Mouse (Mus musculus) layer of hippocampus, adult 2 months (tissue): ENCODE measurements around the gene Olfr374. TPM values are rescaled to one million over a fixed set of nuclear protein-coding genes. Genes with fewer than 3 reads are reported as not detected.
A peak's percentile ranks its signal among the peaks of the same experiment; 100 is the strongest.

Source experiments
- DNase-seq, 2 experiments: peaks; one replicate each; pipeline ENCODE4 v3.0.0; 2022; ENCODE audit warnings: low spot score in 2 of 2
- H3K27ac ChIP-seq: fragments of 200-600 bp; 2 replicates; pipeline ENCODE4 v1.8.1; 2022
- H3K4me3 ChIP-seq: fragments of 200-600 bp; 2 replicates; pipeline ENCODE4 v1.8.1; 2022; ENCODE audit warnings: mild to moderate bottlenecking
- CTCF ChIP-seq: fragments of 200-600 bp; conservative IDR thresholded peaks from 2 replicates; pipeline ENCODE4 v1.8.1; 2022; ENCODE audit warnings: antibody characterized with exemption, mild to moderate bottlenecking, moderate library complexity
- total RNA-seq, 2 experiments: library from RNA; stranded (reverse); gene quantifications; 2 replicates each; pipeline ENCODE4 v1.2.3; 2021

Gene Olfr374
- total RNA-seq, 2 experiments from 2014 or later, result not detected

DNA sequence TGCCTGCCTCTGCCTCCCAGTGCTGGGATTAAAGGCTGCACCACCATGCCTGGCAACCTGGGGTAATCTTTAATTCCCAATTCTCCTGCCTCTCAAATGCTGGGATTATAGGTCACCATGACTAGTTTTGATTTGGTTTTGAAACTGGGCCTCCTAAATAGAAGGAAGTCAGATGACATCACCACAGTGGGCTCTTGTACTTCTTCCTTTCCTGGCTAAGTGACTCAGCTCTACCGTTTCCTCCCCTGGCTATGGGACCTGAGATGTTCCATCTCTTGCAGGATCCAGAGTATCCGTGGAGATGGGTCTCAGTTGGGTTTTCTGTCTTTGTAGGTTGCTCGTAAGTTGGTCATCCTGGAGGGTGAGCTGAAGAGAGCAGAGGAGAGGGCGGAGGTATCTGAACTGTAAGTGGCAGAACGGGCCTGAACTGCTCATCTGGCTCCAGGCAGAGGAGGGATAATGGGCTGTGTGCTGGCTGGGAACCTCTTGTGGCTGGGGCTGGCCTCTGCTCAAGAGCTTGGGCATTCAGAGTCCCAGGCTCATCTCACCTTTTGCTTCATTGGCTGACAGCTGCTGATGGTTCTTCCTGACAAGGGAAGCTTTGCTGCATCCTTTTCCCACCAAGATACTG, 37.6 kb downstream of the Olfr374 start:
- no peak overlapping the region for H3K27ac ChIP-seq
- no peak overlapping the region for H3K4me3 ChIP-seq
- DNase-seq, result no peak
- TF ChIP-seq CTCF, result no peak

DNA sequence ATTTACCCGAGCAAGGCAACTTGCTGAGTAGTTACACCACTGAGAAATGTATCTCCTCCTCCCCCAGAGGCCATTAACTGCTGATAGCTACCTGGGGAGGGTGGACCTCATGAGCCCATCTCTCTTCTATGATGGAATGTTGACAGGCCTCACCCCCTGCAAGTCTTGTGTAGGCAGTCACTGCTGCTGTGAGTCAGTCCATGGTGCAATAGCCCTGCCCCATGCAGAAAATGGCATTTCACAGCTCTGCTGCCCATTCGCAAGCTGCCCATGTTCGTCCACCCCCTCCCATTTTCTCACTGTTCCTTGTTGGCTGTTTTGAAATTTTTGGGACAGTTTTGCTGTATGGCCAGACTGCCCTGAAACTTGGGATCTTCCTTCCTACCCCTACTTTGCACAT, 38.7 kb downstream of the Olfr374 start:
- Histone ChIP-seq H3K27ac (no peak overlapping the region), H3K4me3 (no peak overlapping the region)
- DNase-seq, result no peak
- no peak for TF ChIP-seq CTCF

DNA sequence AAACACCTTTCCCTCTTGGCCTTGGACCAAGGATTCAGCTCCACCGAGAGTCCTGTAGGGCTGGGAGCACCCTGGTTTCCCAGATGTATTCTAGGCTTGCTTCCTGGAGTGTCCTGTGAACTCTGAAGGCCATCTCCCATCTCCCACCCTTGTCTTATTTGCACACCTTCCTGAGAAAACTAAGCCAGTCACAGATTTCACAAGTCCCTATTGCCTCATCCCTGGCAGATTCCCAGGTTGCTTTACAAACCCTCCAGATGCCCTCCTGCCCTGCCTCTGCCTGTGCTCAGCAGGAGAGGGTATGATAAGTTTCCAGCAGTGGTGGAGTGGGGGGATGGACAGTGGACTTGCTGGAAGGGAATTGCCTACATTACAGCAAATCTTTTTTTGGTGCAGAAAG, 39.2 kb downstream of the Olfr374 start:
- TF ChIP-seq CTCF, result no peak
- Histone ChIP-seq H3K4me3 (no peak overlapping the region), H3K27ac (no peak overlapping the region)
- no peak for DNase-seq

DNA sequence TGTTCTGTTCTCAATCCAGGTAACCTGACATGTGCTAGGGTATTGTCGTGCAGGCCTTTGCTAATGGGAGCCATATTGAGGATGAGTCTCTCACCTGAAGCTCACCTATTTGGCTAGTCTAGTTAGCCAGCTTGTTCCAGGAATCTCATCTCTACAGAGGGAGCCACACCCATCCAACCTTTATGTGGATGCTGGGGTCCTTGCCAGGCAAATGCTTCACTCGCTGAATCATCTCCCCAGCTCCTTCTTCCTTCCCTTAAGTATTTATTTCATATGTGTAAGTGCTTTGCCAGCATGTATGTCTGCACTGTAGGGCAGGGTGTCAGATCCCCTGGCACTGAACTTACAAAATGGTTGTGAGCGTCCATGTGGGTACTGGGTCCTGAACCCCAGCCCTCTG, 39.7 kb downstream of the Olfr374 start:
- no peak for DNase-seq
- H3K4me3 ChIP-seq, result no peak overlapping the region
- no peak overlapping the region for H3K27ac ChIP-seq
- no peak for TF ChIP-seq CTCF

DNA sequence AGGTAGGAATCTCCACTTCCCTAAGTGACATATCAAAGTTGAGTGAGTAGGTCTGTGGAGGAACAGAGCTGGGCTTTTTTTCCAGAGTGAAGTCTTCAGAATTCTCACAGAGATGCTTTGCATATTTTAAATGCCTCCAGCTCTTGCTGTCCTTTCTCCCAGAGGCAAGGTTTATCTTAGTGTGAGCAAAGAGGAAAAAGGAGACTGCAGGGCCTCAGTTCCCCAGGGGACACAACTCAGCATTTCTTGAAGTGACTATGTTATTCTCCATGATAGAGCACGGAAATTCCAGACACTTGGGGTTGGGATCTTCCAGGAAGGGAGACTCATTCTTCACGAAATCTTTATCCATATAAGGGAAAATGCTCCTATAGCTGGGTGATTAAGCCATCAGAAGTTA, 40.4 kb downstream of the Olfr374 start:
- no peak overlapping the region for H3K27ac ChIP-seq
- no peak for DNase-seq
- H3K4me3 ChIP-seq, result no peak overlapping the region
- no peak for TF ChIP-seq CTCF

DNA sequence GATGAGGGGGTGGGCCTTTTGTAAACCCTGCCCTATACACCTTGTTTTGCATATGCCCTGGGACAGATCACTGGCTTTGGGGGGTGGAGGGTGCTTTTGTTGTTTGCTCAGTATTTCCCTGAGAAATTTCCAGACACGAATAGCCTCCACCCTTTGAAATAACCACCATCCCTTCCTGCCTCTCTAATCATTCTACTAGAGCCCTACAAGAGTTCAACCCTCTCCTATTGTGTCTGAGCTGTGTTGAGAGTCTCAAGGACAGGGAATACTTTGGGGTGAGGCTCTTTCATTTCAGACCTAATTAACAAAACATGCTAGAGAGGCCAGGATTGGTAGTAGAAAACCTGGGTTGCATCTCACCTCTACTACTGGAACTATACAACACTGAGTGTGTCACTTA, 42.2 kb downstream of the Olfr374 start:
- H3K27ac ChIP-seq, result no peak overlapping the region
- TF ChIP-seq CTCF, result no peak
- no peak for DNase-seq
- H3K4me3 ChIP-seq, result no peak overlapping the region

DNA sequence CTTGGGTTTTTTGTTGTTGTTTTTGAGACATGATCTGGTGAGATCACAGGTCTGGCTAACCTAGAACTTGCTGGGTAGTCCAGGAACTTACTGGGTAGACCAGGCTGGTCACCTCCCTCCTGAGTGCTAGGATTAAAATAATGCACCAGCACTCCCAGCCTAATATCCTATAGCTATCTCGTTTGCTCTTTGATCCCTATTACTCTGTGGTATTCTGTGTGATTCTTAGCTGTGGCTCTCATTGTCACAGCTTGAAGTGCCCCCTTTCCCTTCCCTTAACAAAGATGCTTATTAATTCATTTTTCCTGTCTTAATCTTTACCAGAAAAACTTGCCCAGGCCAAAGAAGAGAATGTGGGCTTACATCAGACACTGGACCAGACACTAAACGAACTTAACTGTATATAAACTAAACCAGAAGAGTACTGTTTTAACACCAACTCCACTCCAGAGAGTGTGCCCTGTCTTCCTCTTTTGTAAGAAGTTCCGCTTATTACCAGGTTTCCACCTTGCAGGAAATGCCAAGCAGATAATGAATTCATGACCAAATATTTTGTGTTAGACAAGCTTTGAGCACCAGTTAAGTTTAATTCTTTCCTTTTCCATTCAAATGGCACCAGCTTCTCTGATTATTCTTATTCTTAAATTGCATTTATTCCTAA, 44.7 kb downstream of the Olfr374 start:
- DNase-seq, result no peak
- TF ChIP-seq CTCF, result no peak
- Histone ChIP-seq H3K4me3 (no peak overlapping the region), H3K27ac (no peak overlapping the region)

DNA sequence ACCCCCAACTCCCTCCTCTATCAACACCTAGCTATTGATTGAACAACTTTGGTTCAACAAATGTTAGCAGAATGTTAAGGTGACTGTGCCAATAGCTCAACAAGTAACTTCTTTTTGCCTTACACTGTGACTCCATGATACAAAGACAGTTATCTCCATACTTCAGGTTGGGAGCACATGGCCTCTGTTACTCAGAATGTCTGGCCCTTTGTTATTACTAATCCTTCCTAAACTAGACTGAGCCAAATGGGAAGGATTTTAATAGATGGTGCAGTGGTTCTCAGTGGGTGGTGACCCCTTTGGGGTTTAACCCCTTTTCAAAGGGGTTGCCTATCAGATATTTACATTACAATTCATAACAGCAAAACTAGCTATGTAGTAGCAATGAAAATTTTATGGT, 46.5 kb downstream of the Olfr374 start:
- Histone ChIP-seq H3K4me3 (no peak overlapping the region), H3K27ac (no peak overlapping the region)
- no peak for TF ChIP-seq CTCF
- no peak for DNase-seq

DNA sequence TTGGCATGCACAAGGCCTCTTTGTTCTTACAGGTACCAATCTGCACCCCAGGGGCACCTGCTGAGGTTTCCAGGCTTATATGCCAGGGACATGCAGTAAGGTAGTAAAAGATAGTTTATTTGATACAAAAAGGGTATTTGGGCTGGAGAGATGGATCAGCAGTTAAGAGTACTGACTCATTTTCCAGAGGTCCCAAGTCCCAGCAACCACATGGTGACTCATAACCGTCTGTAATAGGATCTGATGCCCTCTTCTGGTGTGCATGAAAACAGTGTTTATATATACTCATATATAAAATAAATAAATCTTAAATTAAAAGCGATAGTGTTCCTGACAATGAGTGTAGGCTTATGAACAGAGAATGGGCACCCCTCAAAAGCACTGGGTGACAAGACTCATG, 51.3 kb downstream of the Olfr374 start:
- no peak for DNase-seq
- Histone ChIP-seq H3K27ac (no peak overlapping the region), H3K4me3 (no peak overlapping the region)
- peak; percentile 14; the same call in 1 of the 2 replicates for TF ChIP-seq CTCF

DNA sequence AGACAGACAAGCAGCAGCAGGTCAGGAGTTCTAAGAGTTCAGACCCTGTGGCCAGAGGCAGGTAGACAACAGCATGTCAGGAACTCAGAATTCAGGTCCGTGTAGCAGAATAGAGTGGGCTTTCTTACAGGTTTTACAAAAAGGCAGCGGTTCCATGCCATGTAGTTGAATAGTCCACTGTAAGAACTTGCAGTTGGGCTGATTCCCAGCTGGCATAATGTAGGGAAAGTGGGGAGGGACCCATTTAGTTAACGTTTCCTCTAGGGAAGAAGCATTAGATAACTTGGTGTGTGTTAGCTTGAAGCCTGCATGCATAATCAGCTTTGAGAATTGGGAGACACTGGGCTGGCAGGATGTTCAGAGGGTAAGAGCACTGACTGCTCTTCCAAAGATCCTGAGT, 51.9 kb downstream of the Olfr374 start:
- Histone ChIP-seq H3K4me3 (no peak overlapping the region), H3K27ac (no peak overlapping the region)
- TF ChIP-seq CTCF, result no peak
- no peak for DNase-seq

DNA sequence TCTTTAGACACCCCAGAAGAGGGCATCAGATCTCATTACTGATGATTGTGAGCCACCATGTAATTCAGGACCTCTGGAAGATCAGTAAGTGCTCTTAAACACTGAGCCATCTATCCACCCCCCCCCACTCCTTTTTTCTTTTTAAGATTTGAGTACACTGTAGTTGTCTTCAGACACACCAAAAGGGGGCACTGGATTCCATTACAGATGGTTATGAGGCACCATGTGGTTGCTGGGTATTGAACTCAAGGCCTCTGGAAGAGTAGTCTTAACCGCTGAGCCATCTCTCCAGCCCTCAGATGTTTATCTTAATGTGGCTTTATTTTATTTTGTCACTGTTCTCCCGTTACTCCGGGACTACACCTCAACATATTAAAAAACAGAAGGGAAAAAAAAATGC, 53.2 kb downstream of the Olfr374 start:
- DNase-seq, result no peak
- H3K27ac ChIP-seq, result peak overlapping the region; percentile 90
- TF ChIP-seq CTCF, result no peak; the same call in 1 of the 2 replicates
- H3K4me3 ChIP-seq, result peak overlapping the region; percentile 67

DNA sequence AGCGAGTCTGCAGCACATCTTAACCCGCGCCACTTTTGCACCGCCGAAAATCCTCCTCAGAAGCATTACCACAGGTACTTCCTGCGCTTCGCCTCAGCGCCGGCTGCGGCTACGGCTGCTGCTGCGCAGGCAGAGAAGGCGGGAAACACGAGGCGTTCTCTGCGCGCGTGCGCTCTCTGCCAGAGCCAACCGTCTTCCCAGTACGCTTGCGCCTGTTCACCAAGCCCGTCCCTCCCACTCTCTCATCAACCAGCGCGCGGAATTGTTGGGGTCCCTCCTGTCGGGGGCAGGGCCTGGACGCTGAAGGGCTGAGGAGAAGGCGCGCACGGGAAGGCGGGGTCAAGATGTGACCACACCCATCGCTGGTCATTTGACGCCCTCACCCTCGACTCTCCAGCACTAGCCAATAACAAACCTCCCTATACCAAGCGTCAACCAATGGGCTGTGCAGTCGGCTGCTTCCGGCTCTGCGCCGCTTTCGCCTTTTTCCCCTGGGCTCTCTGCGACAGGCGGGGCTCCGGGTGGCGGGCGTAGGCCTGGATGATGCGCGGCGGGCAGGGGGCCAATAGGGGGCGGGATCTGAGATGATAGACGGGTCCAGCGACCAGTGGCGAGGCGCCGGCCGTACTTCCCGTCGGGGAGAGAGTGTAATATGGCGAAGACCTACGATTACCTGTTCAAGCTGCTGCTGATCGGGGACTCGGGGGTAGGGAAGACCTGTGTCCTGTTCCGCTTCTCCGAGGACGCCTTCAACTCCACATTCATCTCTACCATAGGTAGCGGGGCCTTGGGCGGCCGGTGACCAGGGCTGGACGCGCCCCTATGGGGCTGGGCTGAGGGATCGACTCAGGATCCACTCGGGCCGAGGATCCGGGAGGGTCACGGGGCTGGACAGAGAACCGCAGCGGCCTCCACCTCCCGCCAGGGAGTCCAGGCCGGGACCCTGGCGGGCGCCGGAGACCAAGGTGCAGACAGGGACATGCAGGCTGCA, 54.2 kb downstream of the Olfr374 start, which contains the start of gene Rab8a:
Rab8a (plus strand) TSS at position 494 of the 991 bp plus-strand sequence.
- DNase-seq, result peak; percentile 100
- TF ChIP-seq CTCF, result no peak
- peak within 1 kb of the TSS; percentile 93 for H3K27ac ChIP-seq

DNA sequence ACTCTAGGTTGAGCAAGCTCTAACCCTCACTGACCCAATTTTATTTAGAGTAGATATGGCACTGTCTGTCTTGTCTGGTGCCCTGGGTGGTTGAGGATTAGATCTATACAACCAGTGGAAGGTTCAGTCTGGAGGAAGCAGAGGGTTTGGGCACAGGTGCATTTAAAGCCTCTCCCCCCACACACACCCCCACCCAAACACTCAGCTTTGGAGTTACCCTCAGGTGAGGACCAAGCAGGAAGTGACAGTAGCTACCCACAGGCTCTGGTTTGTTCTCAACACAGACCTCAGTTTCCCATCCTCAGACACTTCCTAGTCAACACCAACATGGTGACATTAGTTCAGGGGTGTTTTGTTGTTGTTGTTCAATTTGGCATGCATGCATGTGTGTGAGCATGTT, 56.0 kb downstream of the Olfr374 start:
- H3K4me3 ChIP-seq, result no peak overlapping the region
- no peak for DNase-seq
- no peak for TF ChIP-seq CTCF
- H3K27ac ChIP-seq, result no peak overlapping the region

More for the DNA sequence above, 54.2 kb downstream of the Olfr374 start, which contains the start of gene Rab8a:
- peak within 1 kb of the TSS; percentile 92 for H3K4me3 ChIP-seq

Other genes with a start within 250 kb of the Olfr374 start
- 10 to 100 TPM; 11.5 to 11.6 TPM for gene Zfp709, start 225.0 kb upstream of the Olfr374 start, total RNA-seq
- gene Zfp882, start 198.4 kb upstream of the Olfr374 start, total RNA-seq, result 10 to 100 TPM; 13.0 to 20.6 TPM
- gene Zfp617, start 198.4 kb upstream of the Olfr374 start, total RNA-seq, result 10 to 100 TPM; 26.5 to 26.6 TPM
- gene Zfp961, start 156.0 kb upstream of the Olfr374 start, total RNA-seq, result 10 to 100 TPM; 17.8 to 18.9 TPM
- gene Cyp4f18, start 97.4 kb upstream of the Olfr374 start, total RNA-seq, result not detected
- gene Olfr372, start 65.8 kb upstream of the Olfr374 start, total RNA-seq, result not detected
- not detected for gene Olfr373, start 23.9 kb upstream of the Olfr374 start, total RNA-seq
- gene Tpm4, start 27.9 kb downstream of the Olfr374 start, total RNA-seq, result 10 to 100 TPM; 25.2 to 25.4 TPM
- 10 to 100 TPM; 35.4 to 36.1 TPM for gene Rab8a, start 54.2 kb downstream of the Olfr374 start, total RNA-seq
- gene Hsh2d, start 82.6 kb downstream of the Olfr374 start, total RNA-seq, result under 1 TPM; 0.20 to 0.25 TPM
- not detected for gene Cib3, start 105.8 kb downstream of the Olfr374 start, total RNA-seq
- not detected for gene Gm11034, start 106.6 kb downstream of the Olfr374 start, total RNA-seq
- 10 to 100 TPM; 56.1 to 63.4 TPM for gene Fam32a, start 112.7 kb downstream of the Olfr374 start, total RNA-seq
- gene Ap1m1, start 133.0 kb downstream of the Olfr374 start, total RNA-seq, result 10 to 100 TPM; 93.4 to 95.1 TPM
- 1 to 10 TPM; 6.7 to 7.9 TPM for gene Gm10282, start 198.2 kb downstream of the Olfr374 start, total RNA-seq
- 10 to 100 TPM in 1 of 2 experiments, 1 to 10 TPM in 1; 9.1 to 17.4 TPM for gene Klf2, start 212.0 kb downstream of the Olfr374 start, total RNA-seq